Mouse (Mus musculus): ENCODE data around the gene Olfr1457. TPM values are rescaled to one million over a fixed set of nuclear protein-coding genes. Genes with fewer than 3 reads are reported as not detected.

Gene Olfr1457
- total RNA-seq (2023): not detected in 4 replicates

DNA sequence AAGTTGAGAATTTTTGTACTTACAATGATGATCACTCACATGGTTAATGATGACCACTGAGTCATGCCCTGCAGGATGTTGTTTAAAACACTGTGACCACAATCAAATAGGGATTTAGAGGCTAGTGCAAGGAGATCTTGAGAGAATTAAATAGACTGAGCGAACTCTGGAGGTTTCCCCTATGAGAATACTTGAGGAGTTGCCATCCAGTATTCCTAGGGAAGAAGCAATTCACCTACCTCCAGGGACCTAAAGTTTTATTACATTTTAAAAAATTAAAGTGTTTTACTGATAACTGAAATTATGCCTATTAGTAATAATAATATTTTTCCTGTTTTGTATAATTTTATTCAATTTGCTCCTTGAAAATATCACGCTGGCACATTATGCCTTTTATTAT is at the start of gene Olfr1457:
Olfr1457 (minus strand) TSS at position 101 of the 400 bp plus-strand sequence.

GRCm38 (mm10) chr19:13106675-13107074 is 9.0 kb upstream of the Olfr1457 start, which contains the start of gene Olfr1458:
TSS of gene Olfr1458 (minus strand) at chr19:13106775.

GRCm38 (mm10) chr19:13060310-13060709 is 37.4 kb downstream of the Olfr1457 start, which contains the start of gene Olfr1454:
TSS of gene Olfr1454 (plus strand) at chr19:13060610.

Other genes starting within 250 kb of the Olfr1457 start
- gene Olfr1444, start 240.6 kb downstream of the Olfr1457 start, total RNA-seq (2023): 1.0 to 1.8 TPM (median 1.3 TPM) in 4 replicates
- gene Olfr1445, start 214.0 kb downstream of the Olfr1457 start, total RNA-seq (2023): not detected in 4 replicates
- gene Olfr1446, start 204.4 kb downstream of the Olfr1457 start, total RNA-seq (2023): not detected in 4 replicates
- not detected in 4 replicates for gene Olfr1447, start 194.1 kb downstream of the Olfr1457 start, total RNA-seq (2023)
- gene Olfr1448, start 173.5 kb downstream of the Olfr1457 start, total RNA-seq (2023): not detected in 4 replicates
- not detected in 4 replicates for gene Olfr1449, start 167.1 kb downstream of the Olfr1457 start, total RNA-seq (2023)
- not detected in 4 replicates for gene Olfr1450, start 147.6 kb downstream of the Olfr1457 start, total RNA-seq (2023)
- gene Olfr1451, start 102.9 kb downstream of the Olfr1457 start, total RNA-seq (2023): not detected in 4 replicates
- gene Olfr1453, start 69.6 kb downstream of the Olfr1457 start, total RNA-seq (2023): not detected in 4 replicates
- not detected in 4 replicates for gene Olfr1454, start 37.3 kb downstream of the Olfr1457 start, total RNA-seq (2023)
- not detected in 4 replicates for gene Olfr1458, start 8.9 kb upstream of the Olfr1457 start, total RNA-seq (2023)
- gene Olfr1459, start 51.7 kb upstream of the Olfr1457 start, total RNA-seq (2023): 0.12 to 0.24 TPM (median 0.19 TPM) in 4 replicates
- gene Olfr1461, start 65.1 kb upstream of the Olfr1457 start, total RNA-seq (2023): not detected in 4 replicates
- not detected in 4 replicates for gene Olfr1462, start 87.8 kb upstream of the Olfr1457 start, total RNA-seq (2023)
- gene Olfr1463, start 133.4 kb upstream of the Olfr1457 start, total RNA-seq (2023): not detected in 4 replicates
- not detected in 4 replicates for gene Olfr1465, start 217.7 kb upstream of the Olfr1457 start, total RNA-seq (2023)
- not detected in 4 replicates for gene Olfr1466, start 241.0 kb upstream of the Olfr1457 start, total RNA-seq (2023)